Mouse (Mus musculus): Measurements from ENCODE around the gene Zfp281.

The Zfp281 gene

DNA sequence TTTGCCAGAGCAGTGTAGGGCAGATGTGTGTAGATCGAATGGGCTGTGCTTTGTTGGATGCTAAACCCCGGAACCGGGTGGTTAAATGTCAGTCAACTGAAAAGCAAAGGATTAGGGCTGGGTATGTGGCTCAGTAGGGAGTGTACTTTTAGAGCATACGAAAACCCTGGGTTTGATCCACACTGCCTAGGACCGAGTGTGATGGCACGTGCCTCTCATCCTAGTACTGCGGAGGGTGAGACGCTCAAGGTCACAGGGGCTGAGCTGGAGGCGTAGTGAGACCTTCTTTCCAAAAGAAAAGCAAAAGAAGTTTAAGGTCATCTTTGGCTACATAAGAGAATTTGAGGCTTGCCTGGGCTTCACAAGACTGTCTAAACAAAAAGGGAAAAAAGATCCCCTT lies 34.6 kb downstream of the Zfp281 start:
- DNase-seq, result no peak

DNA sequence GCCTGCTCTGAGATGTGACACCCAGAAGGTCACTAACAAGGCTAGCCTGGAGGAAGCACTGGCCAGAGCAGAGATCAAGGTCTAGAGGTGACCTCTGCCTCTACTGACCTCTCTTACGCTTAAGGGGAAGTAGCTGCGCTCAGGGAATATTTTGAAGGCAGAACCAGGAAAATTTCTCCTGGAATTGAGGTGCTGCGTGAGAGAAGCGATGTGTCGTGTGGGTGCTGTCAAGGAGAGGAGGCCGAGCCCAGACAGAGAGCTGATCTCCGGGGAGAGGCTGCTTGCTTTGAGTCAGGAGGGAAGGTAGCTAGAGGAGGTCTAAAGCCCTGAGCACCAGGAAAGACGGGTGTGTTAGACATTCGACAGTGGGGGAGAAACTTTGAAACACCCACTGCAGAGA lies 35.2 kb downstream of the Zfp281 start:
- no peak for DNase-seq

DNA sequence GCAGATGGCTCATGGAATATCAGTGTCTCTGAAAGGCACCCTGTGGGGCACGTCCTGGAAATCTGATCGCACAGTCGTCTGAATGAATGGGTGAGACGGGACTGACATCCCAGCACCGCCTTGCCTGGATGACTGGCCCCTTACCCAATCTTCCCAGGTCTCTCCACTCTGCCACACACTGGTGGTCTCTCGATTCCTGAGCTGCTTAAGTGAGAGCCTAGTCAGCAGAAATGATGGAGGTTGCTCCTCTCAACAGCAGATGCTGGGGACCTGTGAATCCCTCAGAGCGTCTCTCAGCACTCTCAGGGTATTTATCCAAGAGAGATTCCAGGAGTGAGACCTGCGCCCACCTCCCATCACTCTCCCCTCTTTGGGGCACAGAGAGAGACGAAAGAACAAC lies 36.8 kb downstream of the Zfp281 start:
- no peak for DNase-seq

DNA sequence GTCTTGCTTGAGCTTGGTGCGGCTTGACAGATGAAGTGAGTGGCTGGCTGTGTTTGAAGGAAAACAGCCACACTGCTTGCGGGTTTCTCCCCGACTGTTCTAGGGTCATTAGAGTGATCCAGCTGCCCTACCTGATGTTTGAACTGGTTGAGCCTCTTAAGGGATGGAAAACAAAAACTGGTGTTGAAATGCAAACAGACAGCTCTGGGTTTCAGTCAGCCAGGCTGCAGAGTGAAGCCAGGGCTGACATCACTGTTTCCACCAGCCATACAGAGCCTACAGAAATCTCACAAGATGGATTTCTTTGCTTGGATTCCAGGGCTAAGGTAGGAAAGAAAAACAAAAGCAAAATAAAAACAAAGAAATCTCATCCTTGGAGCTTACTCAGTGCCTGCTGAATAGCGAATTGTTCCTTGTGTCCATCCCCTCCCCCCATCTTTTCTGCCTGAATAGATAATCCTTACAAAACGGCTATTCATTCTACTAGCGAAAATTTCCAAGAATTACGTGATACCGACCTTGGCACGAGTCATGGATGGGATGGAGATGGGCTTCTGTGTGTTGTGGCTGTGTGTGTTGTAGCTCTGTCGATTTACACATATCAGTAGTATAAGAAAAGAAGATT lies 37.4 kb downstream of the Zfp281 start:
- DNase-seq, result no peak

DNA sequence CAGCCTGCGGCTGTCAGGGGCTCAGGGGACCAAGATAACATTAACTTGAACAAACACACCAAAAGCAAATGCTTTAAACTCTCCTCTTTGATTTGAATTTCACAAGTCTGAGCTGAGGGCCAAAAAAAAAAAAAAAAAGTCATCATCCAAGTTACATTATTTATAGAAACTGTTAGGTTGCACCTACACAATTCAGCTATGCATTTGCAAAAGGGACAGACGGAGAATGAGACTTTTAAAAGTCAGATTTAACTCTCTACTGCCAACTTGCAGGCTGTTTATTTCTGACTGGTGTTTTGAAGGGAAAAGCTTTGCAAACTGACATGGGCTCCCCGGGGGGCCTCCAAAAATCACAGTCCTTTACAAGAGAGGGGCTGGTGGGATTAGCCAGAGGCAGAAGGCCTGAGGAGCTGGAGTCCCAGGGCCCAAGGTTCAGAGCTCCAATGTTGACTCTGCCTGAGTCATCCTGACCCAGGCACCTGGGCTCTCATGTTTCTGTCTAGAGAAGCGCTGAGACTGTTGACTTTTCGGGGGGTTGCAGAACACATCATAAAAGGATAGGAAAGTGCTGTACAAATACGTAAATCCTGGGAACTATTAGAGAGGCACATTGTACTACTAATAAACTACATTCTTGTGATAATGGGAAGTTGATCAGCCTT lies 40.4 kb downstream of the Zfp281 start:
- no peak for DNase-seq

DNA sequence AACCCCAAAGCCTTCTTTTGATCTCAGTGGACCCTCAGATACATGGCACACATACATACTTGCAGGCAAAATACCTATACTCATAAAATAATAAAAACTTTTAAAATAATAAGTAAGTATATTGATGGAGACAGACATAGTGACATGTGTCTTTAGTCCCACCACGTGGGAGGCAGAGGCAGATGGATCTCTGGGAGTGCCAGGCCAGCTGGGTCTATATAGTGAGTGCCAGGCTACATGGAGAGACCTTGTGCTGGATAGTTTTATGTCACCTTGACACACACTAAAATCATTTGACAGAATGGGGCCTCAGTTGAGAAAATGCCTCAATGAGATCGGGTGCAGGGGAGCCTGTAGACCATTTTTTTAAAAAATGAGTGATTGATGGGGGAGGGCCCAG lies 41.8 kb downstream of the Zfp281 start:
- DNase-seq, result no peak

DNA sequence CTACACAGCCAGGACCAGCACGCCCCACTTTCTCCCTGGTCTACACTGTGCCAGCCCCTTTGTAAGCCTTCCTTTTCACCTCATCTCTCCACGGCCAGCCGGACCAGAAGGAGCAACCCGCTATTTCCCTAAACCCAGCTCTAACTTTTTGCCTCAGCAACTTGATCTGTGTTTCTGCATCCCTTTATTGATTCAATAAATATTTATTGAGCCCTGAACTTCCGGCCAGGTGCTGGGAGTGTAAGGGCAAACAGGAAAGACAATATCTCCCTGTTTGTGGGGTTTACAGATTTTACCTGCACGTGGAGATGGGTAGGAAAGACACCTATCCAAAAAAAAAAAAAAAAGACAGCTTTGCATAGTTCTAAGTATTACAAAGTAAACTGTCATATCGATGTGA lies 45.2 kb downstream of the Zfp281 start:
- no peak for DNase-seq

DNA sequence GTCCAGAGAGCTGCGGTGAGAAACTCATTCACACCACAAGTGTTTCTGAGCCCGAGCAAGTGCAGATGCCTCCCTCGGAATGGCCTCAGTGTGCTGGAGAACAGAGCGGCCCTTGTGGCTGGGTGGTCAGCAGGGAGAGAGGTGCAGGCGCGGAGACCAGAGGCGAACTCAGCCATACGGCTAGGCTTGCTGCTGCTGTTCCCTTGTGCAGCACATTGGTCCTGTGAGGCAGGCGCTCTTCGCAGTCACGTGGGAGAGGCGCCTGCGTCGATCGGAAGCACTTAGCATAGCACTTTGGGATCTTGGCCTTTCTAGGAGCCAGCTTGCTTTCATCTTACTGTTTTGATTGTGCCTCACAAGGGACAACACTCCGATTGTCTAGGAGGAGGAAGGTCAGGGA lies 45.7 kb downstream of the Zfp281 start:
- DNase-seq, result no peak

DNA sequence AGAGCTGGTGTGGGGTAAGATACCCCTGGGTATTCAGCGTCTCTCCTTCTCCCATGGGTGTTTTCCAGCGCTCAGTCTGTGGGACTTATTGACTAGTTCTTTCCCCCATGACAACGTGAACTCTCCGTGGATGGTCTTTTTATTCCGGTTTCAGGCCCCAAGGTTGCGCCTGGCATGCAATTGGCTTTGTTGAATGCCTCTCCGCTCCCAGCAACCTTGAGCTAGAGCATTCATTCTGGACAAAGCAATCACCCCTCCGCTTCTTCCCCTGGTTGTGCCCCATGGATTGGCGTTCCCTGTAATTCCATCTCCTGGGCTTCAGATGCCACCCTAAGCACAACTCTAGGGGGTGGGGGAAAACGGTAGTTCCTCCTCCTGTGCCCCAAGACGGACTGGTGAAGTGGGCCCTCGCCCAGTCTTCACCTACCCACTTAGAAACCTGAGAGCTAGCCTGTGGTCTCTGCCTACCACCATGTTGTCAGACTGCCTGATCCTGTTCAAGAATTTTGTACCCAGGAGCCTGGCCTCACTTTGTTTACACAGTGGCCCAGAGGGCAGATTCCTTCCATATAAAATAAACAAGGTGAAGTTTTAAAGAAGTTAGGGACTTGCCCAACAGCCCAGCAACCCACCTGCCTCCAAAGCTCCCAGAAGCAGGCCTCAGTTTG lies 47.2 kb downstream of the Zfp281 start:
- no peak for DNase-seq

DNA sequence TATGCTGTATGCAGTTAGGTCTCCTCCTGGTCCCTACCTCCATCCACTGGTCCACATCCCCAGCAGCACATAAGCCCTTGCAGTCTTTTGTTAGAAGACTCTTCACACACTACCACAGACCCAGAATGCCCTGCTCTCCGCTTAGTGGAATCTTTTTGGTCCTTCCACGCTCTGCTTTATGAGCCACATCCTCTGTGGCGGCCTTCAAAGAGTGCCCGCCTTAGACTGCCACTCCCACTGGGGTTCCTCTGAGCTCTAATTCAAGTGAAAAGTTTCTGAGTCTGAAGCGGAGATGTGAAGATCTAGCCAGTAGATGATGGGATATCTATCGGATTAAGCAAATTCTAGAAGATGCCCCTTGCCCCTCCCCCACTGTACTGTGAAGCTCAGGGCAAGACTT lies 47.9 kb downstream of the Zfp281 start:
- DNase-seq, result no peak

DNA sequence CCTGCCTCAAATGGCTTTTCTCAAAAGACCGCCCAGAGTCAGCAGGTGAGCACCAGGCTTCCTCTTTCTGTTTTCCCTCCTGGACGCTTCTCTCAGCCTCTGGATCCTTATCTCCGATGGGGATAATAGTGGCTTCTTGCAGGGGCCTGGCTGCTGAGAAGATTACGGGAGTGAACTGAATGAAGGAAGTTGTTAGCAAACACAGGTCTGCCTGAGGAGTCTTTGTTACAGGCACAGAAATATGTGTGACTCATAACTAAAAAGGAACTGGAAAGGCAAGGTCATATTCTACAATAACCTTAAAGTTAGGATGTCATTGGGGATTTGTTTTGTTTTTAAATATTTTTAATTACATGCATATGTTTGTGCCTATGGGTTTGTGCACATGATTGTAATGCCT lies 48.6 kb downstream of the Zfp281 start:
- DNase-seq, result no peak

DNA sequence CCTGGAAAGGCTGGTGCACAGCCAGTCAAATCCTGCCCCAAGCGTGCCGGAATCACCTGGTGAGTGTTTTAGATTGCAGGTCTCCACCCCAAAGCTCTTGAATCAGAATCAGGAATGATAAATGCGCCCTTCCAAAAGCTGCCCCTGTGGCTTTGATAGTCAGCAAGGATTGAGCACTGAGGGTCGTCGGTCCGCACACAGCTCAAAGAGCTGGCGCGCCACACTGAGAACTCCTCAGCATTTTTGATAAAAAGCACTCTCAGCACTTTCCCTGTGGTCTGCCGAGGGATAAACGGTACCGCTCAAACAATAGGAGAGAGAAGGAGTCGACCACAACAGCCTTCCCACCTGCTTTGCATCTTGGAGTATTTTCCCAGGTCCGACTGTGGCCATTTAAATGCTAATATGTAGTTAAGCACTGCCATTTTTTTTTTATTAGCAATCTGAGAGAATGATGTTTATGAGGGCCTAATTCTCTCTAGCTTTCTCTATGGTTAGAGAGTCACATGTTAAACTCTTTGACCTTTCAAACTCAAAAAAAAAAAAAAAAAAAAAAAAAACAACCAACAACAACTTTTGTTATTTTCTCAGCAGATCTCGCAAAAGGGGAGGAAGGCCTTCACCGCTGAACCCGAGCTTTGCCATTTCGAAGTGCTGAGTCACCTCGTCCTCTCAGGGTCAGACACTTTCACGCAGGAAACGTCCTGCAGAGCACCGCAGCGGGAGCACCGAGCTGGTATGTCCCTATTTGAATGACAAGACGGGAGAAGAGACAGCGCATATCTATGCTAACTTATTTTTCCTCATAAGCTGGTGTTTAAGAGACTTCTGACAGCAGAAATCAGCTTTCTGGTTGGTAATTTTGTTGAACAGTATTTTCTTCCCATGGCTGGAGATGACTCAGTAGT lies 50.1 kb downstream of the Zfp281 start:
- no peak for DNase-seq

DNA sequence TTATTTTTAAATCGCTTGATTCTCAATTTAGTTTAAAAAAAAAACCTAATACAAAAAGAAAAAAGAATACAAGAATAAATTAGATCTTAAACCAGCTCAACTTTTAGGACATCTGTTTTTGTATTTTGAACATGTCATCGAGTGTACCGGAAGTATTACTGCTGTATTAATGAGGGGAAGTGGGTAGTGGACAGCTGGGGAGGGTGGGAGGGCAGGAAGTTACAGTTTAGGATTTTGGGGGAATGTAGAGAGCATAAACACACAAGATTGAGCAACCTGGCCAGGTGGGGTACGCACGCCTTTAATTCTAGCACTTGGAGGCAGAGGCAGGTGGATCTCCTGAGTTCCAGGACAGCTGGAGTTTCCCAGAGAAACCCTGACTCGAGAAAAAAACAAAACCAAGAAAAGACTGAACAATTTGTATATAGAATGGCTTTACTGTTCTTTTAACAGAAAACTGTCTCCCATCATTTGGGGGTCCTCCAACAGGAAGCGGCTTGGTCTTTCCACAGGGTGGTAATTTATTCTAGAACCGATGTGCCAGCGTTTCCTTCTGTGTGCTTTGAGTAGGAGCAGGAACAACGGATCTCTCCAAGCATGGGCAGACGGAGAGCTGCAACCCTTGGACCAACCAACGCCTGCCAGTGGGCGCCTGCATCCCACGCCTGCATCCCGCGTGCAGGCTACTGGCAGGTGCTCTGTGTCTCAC lies 51.2 kb downstream of the Zfp281 start:
- DNase-seq, result no peak

DNA sequence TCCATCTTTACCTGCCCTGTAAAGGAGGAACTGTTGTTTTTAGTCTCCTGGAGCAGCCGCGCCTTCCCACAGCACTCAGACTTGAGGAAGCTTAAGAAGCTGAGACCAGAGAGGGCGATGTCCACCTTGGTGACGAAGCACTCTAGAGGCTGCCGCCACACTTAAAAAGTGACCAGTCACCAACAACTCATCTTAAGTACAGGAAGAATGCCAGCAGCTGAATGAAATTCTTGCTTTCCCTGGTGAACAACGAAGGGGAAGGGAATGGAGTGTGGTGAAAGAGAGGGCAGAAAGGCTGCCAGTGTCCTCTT lies 51.7 kb downstream of the Zfp281 start:
- no peak for DNase-seq

DNA sequence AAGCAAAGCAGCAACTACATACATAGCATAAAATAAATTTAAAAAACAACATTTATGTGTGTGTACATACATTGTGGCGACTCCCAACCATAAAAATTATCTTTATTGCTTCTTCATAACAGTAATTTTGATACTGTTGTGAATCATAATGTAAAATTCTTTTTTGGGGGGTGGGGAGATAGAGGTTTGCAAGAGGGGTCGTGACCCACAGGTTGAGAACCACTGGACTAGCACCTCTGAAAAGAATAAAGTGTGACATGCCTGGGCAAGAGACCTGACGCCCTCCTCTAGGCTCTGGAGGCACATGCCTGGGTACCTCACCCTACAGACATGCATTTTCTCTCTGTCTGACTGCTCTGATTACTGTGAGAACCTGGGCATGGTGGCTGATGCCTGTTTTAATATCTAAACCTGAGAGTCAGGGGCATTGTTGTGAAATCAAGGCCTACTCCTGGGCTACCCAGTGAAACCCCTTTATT lies 53.2 kb downstream of the Zfp281 start:
- DNase-seq, result no peak

DNA sequence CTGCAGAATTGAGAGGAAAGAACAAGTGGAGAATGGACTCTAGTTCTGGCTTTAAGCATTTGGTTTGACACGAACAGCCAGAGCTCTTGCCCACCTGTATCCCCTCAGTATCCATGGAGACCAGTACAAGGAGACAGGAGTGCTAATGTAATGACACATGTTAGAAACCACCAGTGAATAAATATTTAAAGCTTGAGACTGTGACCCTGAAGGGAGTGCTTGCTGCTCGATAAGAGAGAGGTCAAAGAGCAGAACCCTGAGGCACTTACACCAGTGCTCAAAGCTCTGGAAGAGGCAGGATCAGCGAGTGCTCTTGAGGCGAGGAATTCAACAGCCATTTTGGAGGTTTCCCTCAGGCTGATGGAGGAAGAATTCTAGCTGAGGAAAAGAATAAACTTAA lies 54.1 kb downstream of the Zfp281 start:
- no peak for DNase-seq

Data from kidney, postnatal 4 days (tissue).